Mouse (Mus musculus) myocyte (in vitro differentiated cells): ENCODE measurements around the gene Sptbn1. TPM values are rescaled to one million over a fixed set of nuclear protein-coding genes. Genes with fewer than 3 reads are reported as not detected.
A peak's percentile ranks its signal among the peaks of the same experiment; 100 is the strongest.

Experiments
- H3K27me3 ChIP-seq: one replicate; pipeline ENCODE4 v1.6.1; 2011; ENCODE audit not compliant: control insufficient read depth, insufficient read depth, insufficient read length
- H3K36me3 ChIP-seq: one replicate; pipeline ENCODE4 v1.6.1; 2011; ENCODE audit not compliant: control insufficient read depth, insufficient read depth
- H3K4me2 ChIP-seq: one replicate; pipeline ENCODE4 v1.6.1; 2011; ENCODE audit warnings: low read depth, control low read depth
- H3K4me3 ChIP-seq: one replicate; pipeline ENCODE4 v1.5.1; 2011; ENCODE audit warnings: mild to moderate bottlenecking, control low read depth, moderate library complexity
- H3K79me2 ChIP-seq: one replicate; pipeline ENCODE4 v1.6.1; 2011; ENCODE audit not compliant: control insufficient read depth, insufficient read depth
- H3ac ChIP-seq: one replicate; pipeline ENCODE4 v1.6.1; 2011; ENCODE audit not compliant: control insufficient read depth, insufficient read length
- CEBPB ChIP-seq: IDR thresholded peaks from 2 replicates; pipeline ENCODE4 v1.6.1; 2011; ENCODE audit warnings: mild to moderate bottlenecking, moderate library complexity; ENCODE audit not compliant: poor library complexity, insufficient read depth, severe bottlenecking
- E2F4 ChIP-seq: IDR thresholded peaks from one replicate; pipeline ENCODE4 v1.6.1; 2011; ENCODE audit warnings: mild to moderate bottlenecking, control low read depth, moderate library complexity; ENCODE audit not compliant: insufficient read depth
- MAX ChIP-seq: IDR thresholded peaks from one replicate; pipeline ENCODE4 v1.6.1; 2011; ENCODE audit warnings: low read depth, mild to moderate bottlenecking, control low read depth
- MYOD1 ChIP-seq, 3 experiments: IDR thresholded peaks; one replicate each; pipeline ENCODE4 v1.6.1; 2011; ENCODE audit warnings: control low read depth in 2 of 3, low read depth in 2 of 3, mild to moderate bottlenecking in 2 of 3, moderate library complexity in 1 of 3; ENCODE audit not compliant: insufficient read length in 2 of 3, control insufficient read depth in 1 of 3
- MYOG ChIP-seq, 3 experiments: IDR thresholded peaks; one replicate each; pipeline ENCODE4 v1.6.1; 2011; ENCODE audit warnings: control low read depth in 2 of 3, low read depth in 2 of 3, mild to moderate bottlenecking in 2 of 3; ENCODE audit not compliant: insufficient read length in 2 of 3, control insufficient read depth in 1 of 3, insufficient read depth in 1 of 3
- POLR2A ChIP-seq: IDR thresholded peaks from one replicate; pipeline ENCODE4 v1.6.1; 2011; ENCODE audit warnings: low read depth, mild to moderate bottlenecking, control low read depth, moderate library complexity; ENCODE audit not compliant: insufficient read length
- POLR2AphosphoS2 ChIP-seq: IDR thresholded peaks from one replicate; pipeline ENCODE4 v1.6.1; 2011; ENCODE audit warnings: low read depth, control low read depth; ENCODE audit not compliant: insufficient read length
- REST ChIP-seq: IDR thresholded peaks from one replicate; pipeline ENCODE4 v1.6.1; 2011; ENCODE audit warnings: mild to moderate bottlenecking, control low read depth, moderate library complexity; ENCODE audit not compliant: insufficient read depth, insufficient read length
- SRF ChIP-seq: IDR thresholded peaks from one replicate; pipeline ENCODE4 v1.6.1; 2011; ENCODE audit warnings: low read depth; ENCODE audit not compliant: control insufficient read depth, insufficient read length
- TCF12 ChIP-seq: IDR thresholded peaks from one replicate; pipeline ENCODE4 v1.6.1; 2011; ENCODE audit warnings: mild to moderate bottlenecking, control low read depth; ENCODE audit not compliant: poor library complexity, insufficient read depth, severe bottlenecking
- TCF3 ChIP-seq: IDR thresholded peaks from one replicate; pipeline ENCODE4 v1.6.1; 2011; ENCODE audit warnings: low read depth, control low read depth; ENCODE audit not compliant: insufficient read length
- USF1 ChIP-seq: IDR thresholded peaks from one replicate; pipeline ENCODE4 v1.6.1; 2011; ENCODE audit warnings: low read depth, mild to moderate bottlenecking, control low read depth, moderate library complexity
- polyA plus RNA-seq: library from polyadenylated mRNA; unstranded; fragments of >200 nt; fragmentation: generic; extraction: Trizol; gene quantifications from one replicate; pipeline ENCODE4 v1.2.1, GENCODE M21; 2012; ENCODE audit warnings: missing spikeins

Sptbn1 gene
- polyA plus RNA-seq, 1 experiment: 85.4 TPM

- TF ChIP-seq MYOG (IDR thresholded peaks at IDR 0.05; ENCODE audit: control insufficient read depth in 1 of 3, insufficient read depth in 1 of 3, insufficient read length in 2 of 3, low read depth in 2 of 3): no peak
- no peak for TF ChIP-seq USF1
- Histone ChIP-seq H3K4me3 (peak overlapping the region; percentile 94), H3K4me2 (peak overlapping the region; percentile 79), H3K36me3 (no peaks in the 10 kb centered on the region), H3K79me2 (peaks cover 67% of the 10 kb centered on the region), H3ac (peak overlapping the region; percentile 57), H3K27me3 (no peaks in the 10 kb centered on the region)
Measured at GRCm38 (mm10) chr11:30265666-30266065, 2.3 kb downstream of the Sptbn1 start.

- H3K36me3 ChIP-seq: no peaks in the 10 kb centered on the region
- H3K4me3 ChIP-seq: no peak overlapping the region
- no peaks in the 10 kb centered on the region for H3K27me3 ChIP-seq
- TF ChIP-seq MAX: no peak
- no peak for TF ChIP-seq MYOG (IDR thresholded peaks at IDR 0.05; ENCODE audit: control insufficient read depth in 1 of 3, insufficient read depth in 1 of 3, insufficient read length in 2 of 3, low read depth in 2 of 3)
- TF ChIP-seq SRF: no peak
- no peak for TF ChIP-seq REST
- no peak for TF ChIP-seq CEBPB
- no peak for TF ChIP-seq POLR2AphosphoS2
- no peak for TF ChIP-seq POLR2A
- no peak for TF ChIP-seq USF1
- no peak for TF ChIP-seq E2F4
- TF ChIP-seq MYOD1 (IDR thresholded peaks at IDR 0.05; ENCODE audit: control insufficient read depth in 1 of 3, insufficient read length in 2 of 3, low read depth in 2 of 3): no peak
- TF ChIP-seq TCF12: no peak
- no peak for TF ChIP-seq TCF3
- peaks cover 86% of the 10 kb centered on the region for H3K79me2 ChIP-seq
- no peak overlapping the region for H3ac ChIP-seq
- H3K4me2 ChIP-seq: peak overlapping the region; percentile 33
Measured at GRCm38 (mm10) chr11:30263627-30264026, 4.3 kb downstream of the Sptbn1 start.

- Histone ChIP-seq H3K79me2 (peaks cover 98% of the 10 kb centered on the region), H3K4me3 (no peak overlapping the region), H3K27me3 (no peaks in the 10 kb centered on the region), H3ac (no peak overlapping the region), H3K36me3 (peaks cover 8% of the 10 kb centered on the region), H3K4me2 (no peak overlapping the region)
- TF ChIP-seq MYOD1 (IDR thresholded peaks at IDR 0.05; ENCODE audit: control insufficient read depth in 1 of 3, insufficient read length in 2 of 3, low read depth in 2 of 3): no peak
- TF ChIP-seq MAX: no peak
- no peak for TF ChIP-seq POLR2AphosphoS2
- no peak for TF ChIP-seq TCF3
Measured at GRCm38 (mm10) chr11:30258739-30259350, 9.1 kb downstream of the Sptbn1 start.

- peaks cover 98% of the 10 kb centered on the region for H3K79me2 ChIP-seq
- no peak overlapping the region for H3ac ChIP-seq
- H3K4me3 ChIP-seq: no peak overlapping the region
- TF ChIP-seq POLR2A (no peak), TCF3 (peak; percentile 41), MYOD1 (IDR thresholded peaks at IDR 0.05; ENCODE audit: control insufficient read depth in 1 of 3, insufficient read length in 2 of 3, low read depth in 2 of 3) (peak; percentile 14 to 91 (median 70)), MYOG (IDR thresholded peaks at IDR 0.05; ENCODE audit: control insufficient read depth in 1 of 3, insufficient read depth in 1 of 3, insufficient read length in 2 of 3, low read depth in 2 of 3) (peak; percentile 57 to 93 (median 67)), POLR2AphosphoS2 (no peak), MAX (no peak), REST (no peak), USF1 (no peak), TCF12 (peak; percentile 78)
- H3K36me3 ChIP-seq: peaks cover 8% of the 10 kb centered on the region
- H3K4me2 ChIP-seq: peak overlapping the region; percentile 35
- H3K27me3 ChIP-seq: no peaks in the 10 kb centered on the region
Measured at GRCm38 (mm10) chr11:30257812-30258211, 10.2 kb downstream of the Sptbn1 start.

GRCm38 (mm10) chr11:30257085-30257484, 10.9 kb downstream of the Sptbn1 start:
- Histone ChIP-seq H3K27me3 (no peaks in the 10 kb centered on the region), H3K79me2 (peaks cover 98% of the 10 kb centered on the region), H3K36me3 (peaks cover 8% of the 10 kb centered on the region), H3ac (no peak overlapping the region), H3K4me2 (peak overlapping the region; percentile 35), H3K4me3 (no peak overlapping the region)
- no peak for TF ChIP-seq MYOG (IDR thresholded peaks at IDR 0.05; ENCODE audit: control insufficient read depth in 1 of 3, insufficient read depth in 1 of 3, insufficient read length in 2 of 3, low read depth in 2 of 3)
- no peak for TF ChIP-seq E2F4
- no peak for TF ChIP-seq SRF
